Mouse (Mus musculus) forebrain, embryonic 11.5 days (tissue): ENCODE measurements around the gene 4930583I09Rik. TPM values are rescaled to one million over a fixed set of nuclear protein-coding genes. Genes with fewer than 3 reads are reported as not detected.

Experiments
- ATAC-seq: fragments of 200-750 bp; cut with Nextera tagmentation; replicated peaks from 2 replicates; pipeline ENCODE4 v1.8.0; 2017; ENCODE audit warnings: moderate TSS enrichment; ENCODE audit not compliant: low FRiP score
- DNase-seq: peaks from one replicate; pipeline ENCODE4 v3.0.0-alpha.2; 2017; ENCODE audit warnings: low spot score
- H3K27ac ChIP-seq: fragments of 300-500 bp; sonication (generic); 2 replicates; pipeline ENCODE4 v1.5.1; 2014; ENCODE audit warnings: low read depth, low read length
- H3K27me3 ChIP-seq: fragments of 300-500 bp; sonication (generic); 2 replicates; pipeline ENCODE4 v1.6.1; 2014; ENCODE audit warnings: mild to moderate bottlenecking, low read length, mixed read lengths; ENCODE audit not compliant: control insufficient read depth, insufficient read depth
- H3K36me3 ChIP-seq: fragments of 300-500 bp; sonication (generic); 2 replicates; pipeline ENCODE4 v1.6.1; 2014; ENCODE audit warnings: mild to moderate bottlenecking, low read length, moderate library complexity, mixed read lengths; ENCODE audit not compliant: control insufficient read depth, insufficient read depth
- H3K4me1 ChIP-seq: fragments of 300-500 bp; sonication (generic); replicated peaks from 2 replicates; pipeline ENCODE4 v1.6.1; 2014; ENCODE audit warnings: low read length, mixed read lengths; ENCODE audit not compliant: control insufficient read depth, insufficient read depth
- H3K4me2 ChIP-seq: fragments of 300-500 bp; sonication (generic); 2 replicates; pipeline ENCODE4 v1.6.1; 2014; ENCODE audit warnings: low read depth, mild to moderate bottlenecking, low read length, moderate library complexity, mixed read lengths; ENCODE audit not compliant: severe bottlenecking
- H3K4me3 ChIP-seq: fragments of 300-500 bp; sonication (generic); 2 replicates; pipeline ENCODE4 v1.5.1; 2014; ENCODE audit warnings: low read depth, low read length
- H3K9ac ChIP-seq: fragments of 300-500 bp; sonication (generic); 2 replicates; pipeline ENCODE4 v1.6.1; 2014; ENCODE audit warnings: low read length
- H3K9me3 ChIP-seq: fragments of 300-500 bp; sonication (generic); 2 replicates; pipeline ENCODE4 v1.6.1; 2016; ENCODE audit warnings: low read length, mixed read lengths; ENCODE audit not compliant: control insufficient read depth
- WGBS: fragments of 180-500 bp; shearing (Covaris S2); extraction: QIAGEN DNeasy Blood & Tissue Kit; methylation state at CpG from one replicate; pipeline ENCODE4 v1.1.7; 2014; 5-methylcytosine and 5-hydroxymethylcytosine counted together
- polyA plus RNA-seq: library from polyadenylated mRNA; unstranded; fragments of >200 nt; fragmentation: Nextera tagmentation; extraction: Ambion mirVana; gene quantifications from 2 replicates; pipeline ENCODE4 v1.2.1, GENCODE M21; 2014

4930583I09Rik gene
- not detected in 2 replicates for polyA plus RNA-seq

DNA sequence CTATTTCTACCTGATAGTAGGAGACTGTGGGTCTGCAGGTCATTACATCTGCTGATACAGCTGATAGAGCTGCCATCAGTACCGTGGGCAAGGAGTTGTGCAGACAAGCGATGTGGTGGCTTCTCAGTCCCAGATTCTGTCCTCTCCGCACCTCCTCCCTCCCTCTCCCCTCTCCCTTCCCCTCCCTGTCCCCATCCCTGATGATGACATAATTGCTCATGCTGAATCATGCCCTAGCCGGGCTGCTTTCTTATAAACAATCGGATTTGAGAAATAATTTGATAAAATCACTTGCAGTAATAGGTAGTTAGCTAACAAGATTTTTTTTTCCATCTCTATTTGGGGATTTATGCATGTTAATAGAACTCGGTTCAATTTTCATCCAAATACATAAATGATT is at the start of gene 4930583I09Rik:
Gene 4930583I09Rik, minus strand, starts transcription at position 144 of the 400 bp plus-strand sequence.
- no peaks in the 10 kb centered on the region for H3K9me3 ChIP-seq
- H3K36me3 ChIP-seq: no peaks in the 10 kb centered on the region
- no peak within 1 kb of the TSS for H3K9ac ChIP-seq
- no peak within 1 kb of the TSS for H3K27ac ChIP-seq
- peak within 1 kb of the TSS; percentile 9; the same call in 1 of the 2 replicates for H3K4me2 ChIP-seq
- no peak for DNase-seq
- no peak; the same call in 1 of the 2 replicates for ATAC-seq
- no peak within 1 kb of the TSS for H3K4me3 ChIP-seq
- H3K27me3 ChIP-seq: no peaks in the 10 kb centered on the region
- WGBS: 76% methylated on average over 6 of the region's 6 CpGs
- H3K4me1 ChIP-seq: no peaks in the 10 kb centered on the region

DNA sequence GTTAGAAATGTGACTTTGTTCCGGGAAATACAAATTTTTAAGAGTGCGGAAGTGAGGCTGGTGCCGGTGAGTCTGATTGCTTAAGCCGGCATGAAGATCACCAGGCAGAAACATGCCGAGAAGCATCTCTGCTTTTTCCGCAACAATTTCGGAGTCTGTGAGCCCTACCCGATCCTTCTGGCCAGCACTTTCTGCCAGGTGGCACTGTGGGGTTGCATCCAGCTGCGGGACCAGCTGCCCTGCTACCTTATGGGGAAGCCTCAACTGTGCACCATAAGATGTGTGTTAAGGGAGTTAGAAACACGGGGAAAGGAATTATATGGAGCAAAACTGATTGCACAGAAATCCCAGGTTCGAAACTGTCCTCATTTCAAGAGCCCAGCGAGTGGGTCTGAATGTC is 40.2 kb upstream of the 4930583I09Rik start:
- no peak overlapping the region for H3K9ac ChIP-seq
- no peaks in the 10 kb centered on the region for H3K9me3 ChIP-seq
- no peak overlapping the region for H3K4me2 ChIP-seq
- DNase-seq (no peak), ATAC-seq (no peak)
- H3K27ac ChIP-seq: no peak overlapping the region
- H3K4me1 ChIP-seq: no peaks in the 10 kb centered on the region; the same call in 1 of the 2 replicates
- WGBS: 91% methylated on average over 12 of the region's 12 CpGs
- no peaks in the 10 kb centered on the region for H3K36me3 ChIP-seq
- H3K27me3 ChIP-seq: no peaks in the 10 kb centered on the region
- H3K4me3 ChIP-seq: no peak overlapping the region

- H3K27me3 ChIP-seq: no peaks in the 10 kb centered on the region
- H3K27ac ChIP-seq: no peak overlapping the region
- no peaks in the 10 kb centered on the region; the same call in 1 of the 2 replicates for H3K4me1 ChIP-seq
- no peaks in the 10 kb centered on the region for H3K9me3 ChIP-seq
- WGBS: 12% methylated on average over 4 of the region's 4 CpGs
- H3K4me3 ChIP-seq: no peak overlapping the region
- no peaks in the 10 kb centered on the region for H3K36me3 ChIP-seq
- ATAC-seq (peak; percentile 58; the same call in 1 of the 2 replicates), DNase-seq (peak; percentile 60)
- H3K9ac ChIP-seq: no peak overlapping the region
- no peak overlapping the region for H3K4me2 ChIP-seq
These were observed 37.8 kb upstream of the 4930583I09Rik start for GRCm38 (mm10) chr17:64873651-64874072.

DNA sequence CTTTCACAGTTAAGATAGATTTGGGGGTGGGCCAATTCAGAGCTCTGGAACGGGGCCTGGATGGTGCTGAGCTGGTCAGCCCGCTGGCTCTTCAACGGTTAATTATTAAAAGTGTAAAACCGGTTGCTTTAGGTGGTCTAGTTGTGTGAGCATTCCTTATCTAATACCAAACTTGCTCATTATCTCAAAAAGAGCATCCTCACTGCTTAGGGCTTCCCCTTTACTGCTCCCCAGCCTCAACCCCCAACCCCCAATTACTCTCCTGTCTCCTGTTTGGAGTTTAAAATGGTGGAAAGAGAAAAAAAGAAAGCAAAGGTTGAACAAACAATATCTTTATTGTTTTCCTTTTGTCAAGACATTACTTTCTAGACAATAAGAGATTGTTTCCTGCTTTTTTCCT is 27.9 kb upstream of the 4930583I09Rik start:
- ATAC-seq: no peak
- WGBS: 83% methylated on average over 4 of the region's 4 CpGs
- DNase-seq: no peak
- Histone ChIP-seq H3K36me3 (no peaks in the 10 kb centered on the region), H3K4me3 (no peak overlapping the region), H3K4me2 (no peak overlapping the region), H3K4me1 (no peaks in the 10 kb centered on the region), H3K9me3 (no peaks in the 10 kb centered on the region), H3K27ac (no peak overlapping the region), H3K27me3 (no peaks in the 10 kb centered on the region), H3K9ac (no peak overlapping the region)

GRCm38 (mm10) chr17:64860963-64861362 is 25.1 kb upstream of the 4930583I09Rik start:
- Histone ChIP-seq H3K27ac (no peak overlapping the region), H3K27me3 (no peaks in the 10 kb centered on the region), H3K4me2 (no peak overlapping the region), H3K36me3 (no peaks in the 10 kb centered on the region), H3K4me1 (no peaks in the 10 kb centered on the region), H3K4me3 (no peak overlapping the region), H3K9me3 (no peaks in the 10 kb centered on the region), H3K9ac (no peak overlapping the region)
- WGBS: 95% methylated on average over 3 of the region's 3 CpGs
- ATAC-seq: no peak
- no peak for DNase-seq

DNA sequence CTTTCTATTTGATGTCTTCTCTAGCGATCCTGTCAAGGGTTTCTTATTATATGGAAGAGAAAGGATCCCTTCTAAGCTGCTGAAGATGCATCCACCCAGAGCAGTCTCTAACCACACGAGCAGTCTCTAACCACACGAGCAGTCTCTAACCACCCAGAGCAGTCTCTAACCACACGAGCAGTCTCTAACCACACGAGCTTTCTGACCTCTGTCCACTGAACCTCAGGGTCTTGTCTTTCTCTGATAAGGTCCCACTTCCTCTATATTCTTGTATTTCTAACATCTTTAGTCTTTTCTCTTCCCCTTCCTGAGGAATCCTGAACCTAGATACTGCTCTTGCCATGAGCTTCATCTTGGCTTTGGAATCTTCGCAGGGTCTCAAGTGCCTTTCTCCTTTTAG is 23.0 kb upstream of the 4930583I09Rik start:
- no peak for ATAC-seq
- H3K9me3 ChIP-seq: no peaks in the 10 kb centered on the region
- DNase-seq: no peak
- H3K27me3 ChIP-seq: no peaks in the 10 kb centered on the region
- no peaks in the 10 kb centered on the region for H3K4me1 ChIP-seq
- H3K4me2 ChIP-seq: no peak overlapping the region
- no peak overlapping the region for H3K4me3 ChIP-seq
- WGBS: 90% methylated on average over 6 of the region's 6 CpGs
- H3K27ac ChIP-seq: no peak overlapping the region
- H3K36me3 ChIP-seq: no peaks in the 10 kb centered on the region
- no peak overlapping the region for H3K9ac ChIP-seq

GRCm38 (mm10) chr17:64848031-64848430 is 12.2 kb upstream of the 4930583I09Rik start:
- H3K9me3 ChIP-seq: no peaks in the 10 kb centered on the region
- 91% methylated on average over 4 of the region's 4 CpGs for WGBS
- H3K9ac ChIP-seq: no peak overlapping the region
- DNase-seq (no peak), ATAC-seq (no peak)
- H3K27ac ChIP-seq: no peak overlapping the region
- no peaks in the 10 kb centered on the region for H3K36me3 ChIP-seq
- H3K4me1 ChIP-seq: no peaks in the 10 kb centered on the region
- no peak overlapping the region for H3K4me3 ChIP-seq
- no peaks in the 10 kb centered on the region for H3K27me3 ChIP-seq
- no peak overlapping the region for H3K4me2 ChIP-seq

DNA sequence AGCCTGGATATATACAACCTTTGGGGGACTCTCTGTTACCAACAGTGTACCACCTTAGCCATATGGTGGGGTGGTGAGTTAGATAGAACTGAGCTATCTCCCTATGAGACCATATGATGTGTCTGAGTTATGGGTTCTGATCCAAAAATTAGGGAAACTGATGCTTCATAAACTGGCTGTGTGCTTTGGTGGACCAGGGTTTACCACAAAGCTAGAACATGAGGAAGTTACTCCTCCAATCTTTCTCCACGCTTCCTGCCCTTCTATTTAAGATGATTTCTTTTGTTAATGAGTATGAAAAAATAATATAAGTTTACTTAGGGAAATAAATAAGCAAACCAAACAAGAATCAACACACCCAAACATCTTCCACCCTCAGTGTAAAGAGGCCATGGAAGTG is 10.8 kb upstream of the 4930583I09Rik start:
- H3K4me3 ChIP-seq: no peak overlapping the region
- DNase-seq (no peak), ATAC-seq (no peak)
- 83% methylated on average over 1 of the region's 1 CpGs for WGBS
- H3K27ac ChIP-seq: no peak overlapping the region
- H3K27me3 ChIP-seq: no peaks in the 10 kb centered on the region
- H3K36me3 ChIP-seq: no peaks in the 10 kb centered on the region
- H3K9me3 ChIP-seq: no peaks in the 10 kb centered on the region
- H3K9ac ChIP-seq: no peak overlapping the region
- H3K4me1 ChIP-seq: no peaks in the 10 kb centered on the region
- H3K4me2 ChIP-seq: no peak overlapping the region

- Histone ChIP-seq H3K4me3 (no peak overlapping the region), H3K9me3 (no peaks in the 10 kb centered on the region), H3K27ac (no peak overlapping the region), H3K9ac (no peak overlapping the region), H3K27me3 (no peaks in the 10 kb centered on the region), H3K4me2 (peak overlapping the region; percentile 9; the same call in 1 of the 2 replicates), H3K36me3 (no peaks in the 10 kb centered on the region), H3K4me1 (no peaks in the 10 kb centered on the region)
- WGBS: 8% methylated on average over 7 of the region's 7 CpGs
- ATAC-seq: peak; percentile 73
- no peak for DNase-seq
These were observed 1.0 kb upstream of the 4930583I09Rik start for GRCm38 (mm10) chr17:64836892-64837291.
